Mouse (Mus musculus) cortical plate, adult 2 months (tissue): Measurements from ENCODE around the gene Ccnd3.

Source experiments
- CTCF ChIP-seq: fragments of 200-500 bp; IDR thresholded peaks from 2 replicates; pipeline ENCODE4 v1.5.1; 2011; ENCODE audit warnings: mild to moderate bottlenecking, control low read depth, low read length; ENCODE audit not compliant: insufficient read depth; ENCODE audit errors: extremely low read depth
- POLR2A ChIP-seq: fragments of 200-500 bp; IDR thresholded peaks from 2 replicates; pipeline ENCODE4 v1.6.1; 2011; ENCODE audit warnings: mild to moderate bottlenecking, low read length, control low read depth; ENCODE audit not compliant: insufficient read depth; ENCODE audit errors: extremely low read depth

GRCm38 (mm10) chr17:47551049-47551448 is 46.2 kb downstream of the Ccnd3 start:
- TF ChIP-seq POLR2A = no peak
- TF ChIP-seq CTCF = no peak
